Mouse (Mus musculus): ENCODE data around the gene Cenpl.
A peak's percentile ranks its signal among the peaks of the same experiment; 100 is the strongest.

The Cenpl gene

DNA sequence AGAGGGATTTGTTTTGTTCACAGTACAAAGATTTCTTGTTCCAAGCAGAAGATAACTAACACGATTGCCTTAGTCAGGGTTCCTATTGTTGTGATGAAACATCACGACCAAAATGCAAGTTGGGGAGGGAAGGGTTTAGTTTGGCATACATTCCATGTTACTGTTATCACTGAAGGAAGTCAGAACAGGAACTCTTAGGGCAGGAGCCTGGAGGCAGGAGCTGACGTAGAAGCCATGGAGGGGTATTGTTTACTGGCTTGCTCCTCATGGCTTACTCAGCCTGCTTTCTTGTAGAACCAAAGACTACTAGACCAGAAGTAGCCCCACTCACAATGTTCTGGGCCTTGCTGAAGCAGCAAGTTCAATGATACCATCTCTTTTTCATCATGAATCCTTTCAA is 23.5 kb upstream of the Cenpl start:
- DNase-seq: no peak

DNA sequence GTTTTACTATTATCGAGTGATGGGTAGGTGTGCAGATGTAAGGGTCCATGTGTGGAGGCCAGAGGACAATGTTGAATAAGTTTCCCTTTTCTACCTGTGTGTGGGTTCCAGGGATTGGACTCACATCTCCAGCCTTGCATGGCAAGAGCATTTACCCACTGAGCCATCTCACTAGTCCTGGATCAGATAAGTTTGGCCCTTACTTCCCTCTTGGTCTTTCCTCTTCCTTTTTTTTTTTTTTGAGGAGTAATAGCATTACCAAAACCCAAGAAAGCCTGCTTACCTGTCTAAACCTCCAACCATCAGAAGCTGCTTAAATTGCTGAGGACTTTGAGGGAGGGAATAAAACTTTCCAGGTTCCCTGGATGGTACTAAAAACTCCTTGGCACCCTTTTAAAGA is 13.3 kb upstream of the Cenpl start:
- no peak for DNase-seq

DNA sequence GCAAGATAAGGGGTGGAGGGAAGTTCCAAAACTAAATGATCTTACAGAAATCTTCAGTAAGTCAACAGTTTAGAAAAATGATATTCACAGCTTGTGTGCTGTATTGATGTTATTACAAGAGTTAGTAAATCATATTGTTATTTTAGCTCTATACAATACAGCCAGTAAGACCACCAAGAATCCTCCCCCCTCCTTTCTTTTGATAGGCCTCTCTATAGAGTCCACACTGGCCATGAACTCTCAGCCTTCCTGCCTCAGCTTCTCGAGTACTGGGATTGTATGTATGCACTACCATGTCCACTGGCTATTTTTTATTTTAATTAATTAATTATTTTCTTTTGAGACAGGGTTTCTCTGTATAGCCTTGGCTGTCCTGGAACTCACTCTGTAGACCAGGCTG is 7.2 kb upstream of the Cenpl start:
- no peak for DNase-seq

DNA sequence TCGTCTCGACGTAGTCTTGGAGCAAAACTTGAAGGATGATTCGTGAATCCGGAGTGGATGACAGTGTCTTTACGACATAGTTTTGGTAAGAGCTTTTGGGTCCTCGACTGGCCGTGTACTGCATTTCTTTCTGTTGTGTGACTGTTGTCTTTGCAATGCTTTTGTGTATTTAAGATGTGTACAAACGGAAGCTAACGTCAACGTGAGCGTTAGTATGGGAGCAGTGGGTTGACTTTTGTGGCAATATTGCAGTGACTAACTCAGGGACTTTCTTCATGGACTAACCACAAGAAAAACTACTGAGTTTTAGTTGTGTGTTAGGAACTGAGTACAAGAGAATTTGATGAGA is 733 bp downstream of the Cenpl start:
- DNase-seq: no peak

DNA sequence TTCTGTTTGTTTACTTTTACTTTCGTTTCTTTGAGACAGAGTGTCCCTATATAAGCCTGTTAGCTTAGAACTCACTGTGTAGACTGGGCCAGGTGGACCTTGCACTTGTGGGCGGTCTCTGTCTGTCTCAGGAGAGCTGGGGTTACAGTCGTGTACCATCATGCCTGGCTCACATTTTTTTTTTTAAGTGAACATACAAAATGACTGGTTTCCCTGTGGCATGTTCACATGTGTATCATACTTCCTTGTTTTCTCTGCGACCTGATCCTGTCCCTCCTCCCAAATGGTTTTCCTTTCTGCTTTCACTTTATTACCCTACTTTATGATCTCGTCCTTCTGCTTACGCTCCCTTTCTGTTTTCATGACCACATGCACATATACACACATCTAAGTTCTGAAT is 5.7 kb downstream of the Cenpl start:
- no peak for DNase-seq

DNA sequence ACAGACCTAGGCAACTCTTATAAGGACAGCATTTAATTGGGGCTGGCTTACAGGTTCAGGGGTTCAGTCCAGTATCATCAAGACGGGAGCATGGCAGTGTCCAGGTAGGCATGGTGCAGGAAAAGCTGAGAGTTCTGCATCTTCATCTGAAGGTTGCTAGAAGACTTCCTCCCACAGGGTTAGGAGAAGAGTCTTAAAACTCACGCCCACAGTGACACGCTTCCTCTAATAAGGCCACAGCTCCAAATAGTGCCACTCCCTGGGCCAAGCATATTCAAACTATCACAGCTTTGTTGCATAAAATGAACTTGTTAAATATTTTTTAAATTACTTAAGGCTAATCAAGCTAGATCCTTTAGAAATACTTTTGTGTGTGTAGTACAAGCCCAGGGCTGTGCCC is 6.7 kb downstream of the Cenpl start:
- no peak for DNase-seq

DNA sequence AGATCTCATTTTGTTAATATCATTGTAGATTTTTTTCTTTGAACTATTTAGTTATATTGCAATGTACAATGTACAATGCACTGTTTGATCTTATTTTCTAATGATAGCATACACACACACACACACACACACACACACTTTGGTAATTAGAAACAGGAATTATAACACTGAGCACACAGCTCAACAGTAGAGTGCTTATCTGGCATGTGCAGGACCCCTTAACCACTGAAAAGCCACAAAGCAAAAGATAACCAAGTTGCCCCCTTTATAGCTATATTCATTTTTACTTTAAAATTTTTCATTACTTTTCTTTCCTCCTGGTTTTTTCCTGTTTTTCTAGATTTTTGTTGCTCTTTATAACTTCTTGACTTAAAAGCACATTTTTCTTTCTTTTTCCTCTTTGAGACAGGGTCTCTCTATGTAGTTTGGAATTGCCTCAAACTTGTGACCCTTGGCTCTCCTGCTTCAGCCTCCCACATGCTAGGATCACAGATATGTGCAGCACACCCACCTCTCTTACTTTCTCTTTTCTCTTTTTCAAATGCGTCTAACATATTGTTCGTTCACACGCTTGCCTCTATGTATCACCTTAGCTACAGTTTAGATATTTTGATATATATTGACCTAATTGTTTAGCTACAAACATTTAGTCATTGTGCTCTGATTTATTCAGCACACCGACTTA is 29.4 kb downstream of the Cenpl start:
- no peak for DNase-seq

DNA sequence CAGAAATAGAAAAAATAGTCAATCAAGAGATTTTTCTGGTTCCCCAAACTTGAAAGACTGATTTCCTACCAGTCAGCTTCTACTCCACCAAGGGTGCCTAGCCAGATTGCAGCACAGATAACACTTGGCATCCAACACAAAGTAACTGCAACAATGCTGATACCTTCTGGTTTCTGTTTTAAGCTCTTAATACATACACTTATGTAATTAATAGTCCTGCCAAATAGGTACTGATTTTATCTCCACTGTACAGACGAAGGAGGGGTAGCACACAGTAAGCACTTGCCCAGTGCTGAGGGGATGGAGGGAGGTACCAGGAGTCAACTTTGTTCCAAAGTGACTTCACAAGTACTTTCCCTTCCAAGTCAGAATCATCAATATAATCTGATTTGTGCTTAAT is 33.3 kb downstream of the Cenpl start:
- no peak for DNase-seq

DNA sequence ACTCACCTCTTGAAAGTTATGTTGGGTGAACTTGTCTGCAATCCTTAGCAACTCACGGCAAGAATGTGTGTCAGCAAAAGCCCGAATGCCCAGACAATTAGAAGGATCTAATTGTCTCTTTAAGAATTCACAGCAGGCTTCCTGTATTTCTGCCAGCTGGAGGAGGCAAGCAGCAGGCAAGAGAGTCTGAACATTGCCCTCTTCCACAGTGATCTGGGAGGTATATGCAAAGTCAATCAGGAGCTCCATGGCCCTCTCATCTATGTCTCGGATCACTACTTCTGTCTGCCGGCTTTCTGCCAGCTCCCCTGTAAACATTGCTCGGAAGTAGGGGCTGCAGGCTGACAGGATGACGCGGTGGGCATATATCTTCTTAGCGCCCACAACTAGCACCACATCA is 38.7 kb downstream of the Cenpl start:
- DNase-seq: no peak

DNA sequence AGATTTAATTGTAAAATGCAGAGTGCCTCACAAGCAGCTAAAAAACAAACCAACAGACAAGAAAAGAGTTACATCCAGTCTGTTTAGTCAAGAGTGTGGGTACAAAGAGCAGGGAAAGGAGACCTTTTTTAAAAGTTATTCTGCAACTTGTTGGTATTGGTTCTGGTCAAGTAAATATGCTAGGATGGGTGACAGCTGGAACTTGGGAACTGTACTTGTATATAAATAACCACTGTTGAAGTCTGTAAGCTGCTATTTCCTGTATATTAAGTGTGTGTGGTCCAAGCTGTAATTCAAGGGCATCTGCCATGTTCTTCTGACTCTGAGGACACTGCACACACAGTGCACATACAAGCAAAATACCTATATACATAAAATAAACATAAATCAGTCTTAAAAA is 44.1 kb downstream of the Cenpl start:
- no peak for DNase-seq

DNA sequence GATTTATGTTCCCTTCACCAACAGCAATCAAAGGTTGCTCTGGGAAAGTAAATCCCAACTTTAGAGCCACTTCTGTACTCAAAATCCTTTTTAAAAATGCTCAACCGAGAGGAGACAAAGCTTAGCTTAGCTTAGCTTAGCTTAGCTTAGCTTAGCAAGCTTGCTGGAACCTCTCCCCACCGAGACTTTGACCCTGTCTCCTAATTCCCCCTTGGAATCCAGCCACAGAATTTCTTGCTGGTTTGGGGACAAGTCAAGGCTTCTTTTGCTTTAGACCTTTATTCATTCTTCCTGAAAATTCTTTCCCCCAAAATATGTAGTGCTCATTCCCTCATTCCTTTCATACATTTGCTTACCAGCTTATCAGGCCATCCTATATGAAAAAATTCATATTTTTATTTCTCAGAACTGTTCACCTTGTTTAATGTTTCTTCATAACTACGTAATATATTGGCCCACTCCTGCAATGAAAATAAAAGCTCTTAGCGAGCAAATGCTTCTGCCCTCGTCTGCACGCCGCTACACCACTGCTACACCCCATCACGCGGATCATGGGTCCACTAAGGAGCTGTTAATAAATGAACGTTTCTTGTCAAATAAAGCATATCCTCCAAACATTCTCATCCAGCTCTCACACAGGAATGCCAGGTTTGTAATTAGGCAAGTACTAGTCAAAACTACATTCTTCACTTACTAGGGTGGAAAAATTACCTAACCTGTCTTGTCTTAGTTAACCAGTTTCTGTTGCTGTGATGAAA is 52.3 kb downstream of the Cenpl start:
- DNase-seq: no peak

DNA sequence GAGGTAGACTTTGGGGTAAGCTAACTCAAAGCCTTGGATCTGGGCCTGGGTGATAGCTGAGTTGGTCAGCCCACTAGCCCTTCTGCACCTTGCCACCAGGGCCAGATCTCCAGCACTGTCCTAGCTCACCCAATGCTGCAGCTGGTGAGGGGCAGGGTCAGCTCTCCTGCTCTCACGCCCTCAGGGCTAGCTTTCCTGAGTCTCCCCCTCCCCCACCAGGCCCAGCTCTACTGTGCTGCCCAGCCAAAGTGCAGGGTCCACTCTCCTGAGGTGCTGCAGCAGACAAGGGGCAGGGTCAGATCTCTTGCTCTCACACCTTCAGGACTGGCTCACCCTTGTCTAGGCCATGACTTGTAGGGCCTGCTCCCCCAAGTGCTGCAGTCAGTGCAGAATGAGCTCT is 55.9 kb downstream of the Cenpl start:
- DNase-seq: no peak

DNA sequence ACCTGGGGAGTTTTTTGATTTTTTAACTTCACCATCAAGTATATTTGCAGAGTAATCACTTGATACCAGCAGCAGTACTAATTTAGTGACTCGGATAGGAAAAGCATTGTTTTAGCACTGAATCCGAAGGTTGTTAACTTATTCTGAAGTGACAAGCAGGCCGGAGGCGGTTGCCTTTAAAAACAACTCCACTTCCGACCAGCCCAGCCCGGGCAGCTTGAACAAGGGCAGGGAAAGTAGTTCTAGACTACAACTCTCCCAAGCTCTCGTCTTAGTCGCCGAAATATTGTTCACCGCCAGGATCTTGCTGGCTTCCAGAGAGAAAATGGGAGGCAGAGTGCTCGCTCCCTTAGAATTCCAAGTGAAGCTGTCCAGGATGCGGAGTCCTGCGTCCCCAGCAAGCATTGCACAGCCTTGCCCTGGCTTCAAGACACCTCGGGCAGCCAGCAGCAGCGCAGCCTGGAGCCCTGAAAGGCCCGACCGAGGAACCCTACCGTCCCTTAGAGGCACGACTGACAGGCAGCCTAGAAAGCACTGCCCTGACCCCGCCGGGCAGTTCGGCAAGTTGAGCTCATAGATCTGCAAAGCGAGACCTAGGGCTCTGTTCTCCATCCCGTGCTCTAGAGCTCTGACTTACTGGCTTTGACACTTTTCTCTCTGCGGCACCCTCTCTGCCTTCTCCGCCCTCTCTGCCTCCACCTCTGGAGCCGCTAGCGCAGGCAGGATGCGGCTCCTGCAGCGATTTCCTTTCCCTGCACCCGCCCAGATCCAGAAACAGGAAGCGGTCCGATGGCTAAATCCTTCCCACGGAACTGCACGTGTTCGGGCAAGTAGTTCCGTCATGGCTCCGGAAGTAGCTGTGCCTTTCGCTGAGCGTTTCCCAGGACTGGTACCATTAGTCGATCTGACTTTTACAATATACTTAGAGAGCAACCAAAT is 60.5 kb downstream of the Cenpl start, which contains the start of gene Klhl20:
Klhl20 (minus strand) TSS at position 786 of the 939 bp plus-strand sequence.
- DNase-seq: peak; percentile 95
